Mouse (Mus musculus) heart, adult 18-20 months (tissue): ENCODE results near the gene Naa38. TPM values are rescaled to one million over a fixed set of nuclear protein-coding genes. Genes with fewer than 3 reads are reported as not detected.

ENCODE experiments used
- DNase-seq, 2 experiments: peaks; one replicate each; pipeline ENCODE4 v3.0.0; 2021 to 2022; ENCODE audit warnings: mixed read lengths in 1 of 2
- long read RNA-seq, 2 experiments: library from polyadenylated mRNA; stranded (forward); transcript quantifications; one replicate each; pipeline ENCODE4 v2.0.0; 2021
- total RNA-seq, 2 experiments: library from RNA; stranded (reverse); gene quantifications; 2 replicates each; pipeline ENCODE4 v1.2.3; 2021

Gene Naa38
- total RNA-seq, result 100 to 1,000 TPM; 112 to 118 TPM
- long read RNA-seq, experiment 1, transcript Naa38-204 (3 exons, 671 nt), result major isoform, 45 of 70 reads
- long read RNA-seq, experiment 1, transcript Naa38-202 (2 exons, 404 nt), result minor isoform, 23 of 70 reads
- long read RNA-seq, experiment 1, partial matches to known transcripts, result 1 of 70 reads
- long read RNA-seq, experiment 1, other reads (novel, unspliced or antisense), result 1 of 70 reads
- long read RNA-seq, experiment 2, transcript Naa38-204 (3 exons, 671 nt), result major isoform, 37 of 72 reads
- long read RNA-seq, experiment 2, transcript Naa38-202 (2 exons, 404 nt), result minor isoform, 35 of 72 reads
- long read RNA-seq, experiment 2, partial matches to known transcripts, result 0 of 72 reads
- long read RNA-seq, experiment 2, other reads (novel, unspliced or antisense), result 0 of 72 reads

DNA sequence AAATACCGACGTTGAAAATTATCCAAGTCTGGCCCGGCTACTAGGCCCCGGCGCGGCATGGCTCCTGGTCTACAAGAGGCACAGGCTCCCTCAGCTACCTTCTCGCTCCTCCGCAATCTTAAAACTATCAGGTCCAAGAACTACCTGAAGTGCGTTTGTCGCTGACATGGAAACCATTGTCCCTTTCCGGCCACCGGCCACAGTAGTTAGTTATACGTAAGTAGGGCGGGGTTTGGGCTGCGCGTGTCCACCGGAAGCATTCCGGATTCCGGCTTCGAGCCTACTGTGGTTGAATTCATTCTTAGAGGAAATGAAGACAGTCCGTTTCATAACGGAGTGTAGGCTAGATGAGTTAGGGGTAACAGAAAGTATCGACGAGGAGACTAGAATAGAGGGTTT lies at the start of gene Naa38, which contains the start of gene Cyb5d1:
Gene Naa38 (plus strand): TSS at position 253 of the 399 bp plus-strand sequence.
Gene Cyb5d1 (minus strand): TSS at position 397 of the 399 bp plus-strand sequence.
- peak; percentile 94 to 95 for DNase-seq

DNA sequence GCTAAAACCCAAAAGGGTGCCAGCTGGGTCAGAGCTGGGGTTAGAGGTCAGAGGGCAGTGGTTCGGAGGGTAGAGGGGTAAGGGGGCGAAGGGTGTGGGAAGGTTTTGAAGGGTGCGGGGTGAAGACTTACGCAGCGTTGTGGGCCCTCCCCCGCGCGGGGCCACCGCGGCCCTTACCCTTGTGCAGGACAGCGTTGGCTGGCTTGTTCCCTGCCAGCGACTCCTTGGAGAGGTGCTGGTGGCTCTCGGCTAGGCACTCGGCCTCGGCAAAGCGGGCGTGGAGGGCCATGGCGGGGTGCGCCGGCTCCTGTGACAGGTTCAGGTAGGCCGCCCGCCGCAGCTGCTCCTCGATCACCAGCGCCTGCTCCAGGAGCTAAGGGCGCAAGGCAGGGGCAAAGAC lies 48.8 kb upstream of the Naa38 start:
- DNase-seq, result no peak

DNA sequence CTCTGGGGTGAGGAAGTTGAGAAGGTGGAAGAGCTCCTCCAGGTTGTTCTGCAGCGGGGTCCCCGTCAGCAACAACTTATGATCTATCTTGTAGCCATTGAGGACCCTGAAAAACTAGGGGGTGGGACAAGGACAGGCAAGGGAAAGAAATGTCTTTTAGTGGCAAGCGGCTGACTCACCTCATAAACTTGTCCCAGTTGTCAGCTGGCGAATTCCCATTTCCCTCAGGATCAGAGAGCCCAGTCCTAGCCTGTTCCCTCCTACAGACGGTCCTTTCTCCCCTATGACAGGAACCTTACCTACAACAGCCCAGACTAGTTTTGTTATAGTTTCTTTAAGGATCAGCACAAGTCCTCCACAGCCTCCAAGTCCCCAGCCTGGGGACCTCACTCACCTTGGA lies 38.7 kb upstream of the Naa38 start:
- no peak for DNase-seq

DNA sequence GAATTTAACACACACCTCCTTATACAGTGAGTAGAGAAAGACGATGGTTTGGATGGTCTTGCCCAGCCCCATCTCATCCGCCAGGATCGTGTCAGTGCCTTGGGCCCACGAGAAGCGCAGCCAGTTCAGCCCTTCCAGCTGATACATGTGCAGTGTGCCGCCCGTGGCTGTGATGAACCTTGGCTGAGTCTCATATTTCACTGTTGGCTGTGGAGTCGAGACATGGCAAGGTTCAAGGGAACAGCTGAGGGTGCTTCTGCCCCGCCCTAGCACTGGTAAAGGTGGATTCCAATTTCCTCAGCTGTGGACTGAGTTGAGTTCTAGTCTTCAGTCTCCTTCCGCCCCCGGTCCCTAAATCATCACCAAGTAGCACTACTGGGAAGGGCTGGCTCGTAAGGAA lies 37.6 kb upstream of the Naa38 start:
- DNase-seq, result no peak

DNA sequence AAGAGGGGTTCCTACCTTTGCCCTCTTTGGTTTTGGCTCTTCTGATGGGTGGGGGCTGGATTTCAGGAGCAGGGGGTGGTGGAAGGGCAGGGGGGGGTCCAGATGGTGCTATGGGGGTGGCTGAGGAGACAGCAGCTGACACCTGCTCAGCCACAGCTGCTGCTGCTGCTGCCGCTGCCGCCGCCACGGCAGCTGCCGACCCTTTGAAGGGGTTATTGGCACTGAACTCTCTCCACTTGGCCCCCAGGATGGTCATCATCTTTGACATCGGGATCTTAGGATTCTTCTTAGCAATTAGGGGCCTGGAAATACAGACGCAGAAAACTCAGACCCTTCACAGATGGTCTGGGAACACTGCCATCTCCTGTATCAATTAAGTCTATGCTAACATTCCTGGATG lies 33.3 kb upstream of the Naa38 start:
- no peak for DNase-seq

DNA sequence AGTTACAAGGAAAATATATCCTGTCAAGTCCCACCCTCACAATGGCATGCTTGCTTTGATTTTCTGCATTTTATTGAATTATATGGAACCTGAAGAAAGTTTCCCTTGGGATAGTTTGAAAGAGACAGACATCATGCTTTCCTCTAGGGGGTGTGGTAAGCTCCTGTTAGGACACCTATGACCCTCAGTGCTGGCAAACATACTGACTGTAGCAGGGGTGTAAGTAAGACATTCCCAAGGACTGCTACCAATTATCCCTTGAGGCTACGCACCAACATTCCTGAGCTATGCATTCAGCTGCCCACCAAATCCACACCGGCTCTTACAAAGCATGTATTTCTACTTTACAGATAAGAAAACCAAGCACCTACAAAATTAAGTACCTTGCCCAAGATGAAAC lies 32.8 kb upstream of the Naa38 start:
- no peak for DNase-seq

DNA sequence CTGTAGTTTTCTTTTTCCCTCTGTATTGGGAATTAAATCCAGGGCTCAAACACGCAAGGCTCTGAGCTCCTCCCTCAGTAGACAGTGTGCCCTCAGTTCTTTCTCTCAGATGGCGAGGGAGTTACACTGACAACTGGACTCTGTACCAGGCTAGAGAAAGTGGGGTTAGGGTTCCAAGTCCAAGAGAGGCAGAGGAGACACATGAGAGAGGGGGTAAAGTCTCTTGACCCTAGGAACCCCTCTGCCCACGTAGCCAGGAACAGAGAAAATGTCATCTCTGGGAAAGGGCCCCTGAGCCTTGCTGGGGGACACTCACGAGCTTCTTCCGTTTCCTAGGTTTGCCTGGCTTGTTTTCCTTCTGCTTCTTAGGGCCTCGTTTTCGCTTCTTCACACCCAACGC lies 30.9 kb upstream of the Naa38 start:
- DNase-seq, result no peak

DNA sequence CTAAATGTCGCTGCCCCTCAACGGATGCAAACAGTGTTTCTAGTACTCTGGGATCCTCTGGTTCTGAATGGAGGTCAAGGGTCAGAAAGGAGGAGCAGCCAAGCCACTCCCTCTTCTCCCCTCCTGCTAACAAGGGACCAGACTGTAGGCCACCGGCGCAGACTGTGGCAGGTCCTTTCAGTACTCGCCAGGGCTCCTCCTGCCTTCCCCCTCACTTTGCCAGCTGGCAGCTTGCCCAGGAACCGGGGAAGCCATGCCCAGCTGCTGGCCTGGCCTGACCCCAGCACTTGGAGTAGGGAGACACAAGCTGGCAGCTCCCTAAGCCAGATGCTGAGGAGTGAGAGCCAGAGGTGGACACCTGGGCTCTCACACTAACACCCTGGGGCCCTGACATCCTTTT lies 30.4 kb upstream of the Naa38 start:
- peak; percentile 96 for DNase-seq

DNA sequence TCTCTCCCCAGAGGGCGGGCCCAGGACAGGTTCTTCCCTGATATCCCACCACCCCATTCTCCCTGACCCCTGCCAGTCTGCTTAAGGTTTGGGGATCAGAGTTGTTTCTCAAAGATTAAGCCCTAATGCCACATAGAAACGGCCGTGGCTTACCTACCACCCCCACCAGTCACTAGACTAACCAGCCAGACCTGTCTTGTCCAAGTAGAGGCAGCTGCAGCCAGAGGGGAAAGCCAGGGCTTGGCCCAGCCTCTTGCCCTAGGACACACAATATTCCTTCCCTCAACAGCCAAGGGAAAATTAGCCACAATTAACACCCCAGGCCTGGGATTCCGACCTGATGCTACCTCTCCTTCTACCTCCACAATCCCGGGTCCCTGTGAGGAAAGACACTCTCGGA lies 29.6 kb upstream of the Naa38 start:
- no peak for DNase-seq

DNA sequence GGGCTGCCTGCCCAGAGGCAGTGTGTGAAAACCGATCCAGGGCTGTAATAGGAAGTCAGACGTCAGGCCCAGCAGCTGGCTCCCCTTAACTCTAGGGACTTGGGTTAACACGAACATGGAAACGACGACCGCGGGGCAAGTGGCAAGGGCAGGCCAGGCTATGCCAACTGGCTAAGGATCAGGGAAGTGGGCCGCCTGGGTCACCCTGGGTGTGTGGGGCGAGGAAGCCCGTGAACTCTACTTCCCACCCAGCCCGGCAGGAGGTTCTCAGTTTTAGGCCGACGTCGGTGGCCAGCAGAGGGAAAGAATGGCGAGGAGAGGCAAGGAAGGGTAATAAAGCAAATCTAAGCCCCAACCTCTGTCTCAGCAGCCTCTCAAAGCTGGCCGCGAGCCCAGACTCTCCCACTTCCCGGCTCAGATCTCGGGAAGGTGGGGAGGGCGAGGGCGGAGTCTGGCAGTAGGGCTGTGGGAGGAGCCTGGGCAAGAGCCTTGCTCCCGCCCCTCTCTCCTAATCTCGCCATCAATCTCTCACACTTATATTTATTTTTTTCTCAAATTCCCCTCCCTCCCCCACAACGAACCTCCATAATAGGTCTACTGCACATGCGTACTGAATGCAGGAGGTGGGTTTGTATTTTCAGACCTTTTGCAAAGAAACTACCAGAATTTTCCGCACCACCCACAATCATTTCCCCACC lies 29.0 kb upstream of the Naa38 start:
- peak; percentile 95 to 96 for DNase-seq

DNA sequence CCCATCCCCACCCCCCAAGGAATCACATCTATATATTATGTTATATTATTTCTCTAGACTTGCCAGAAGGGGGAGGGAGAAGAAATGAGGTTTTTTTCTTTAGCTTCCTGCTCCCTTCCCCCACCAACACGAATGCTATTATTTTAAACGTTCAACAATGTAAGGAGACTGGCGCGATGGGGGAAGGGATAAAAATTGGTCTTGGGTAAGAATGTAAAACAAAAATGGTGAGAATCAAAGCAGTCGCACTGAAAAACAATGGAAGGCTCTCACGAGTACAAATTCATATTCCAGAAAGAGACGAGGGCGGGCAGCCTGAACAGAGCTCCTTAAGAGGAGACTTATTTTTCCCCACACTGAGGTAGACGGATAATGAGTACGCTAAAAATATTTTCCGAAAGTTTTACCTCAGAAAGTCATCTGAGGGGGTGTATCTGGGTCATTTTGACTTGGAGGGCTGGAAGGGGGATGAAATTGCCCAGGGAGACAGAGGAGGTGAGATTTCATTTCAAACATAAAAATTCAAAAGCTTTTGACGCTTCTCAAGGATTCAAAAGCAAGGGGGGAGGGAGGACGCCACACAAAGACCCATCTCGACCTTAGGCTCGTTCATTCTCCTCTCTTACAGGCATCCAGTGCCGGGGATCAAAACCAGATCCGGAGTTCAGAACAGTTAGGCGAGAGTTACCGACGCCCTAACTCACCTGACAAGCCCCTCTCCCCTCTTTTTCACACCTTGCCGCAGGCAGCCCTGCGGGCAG lies 28.3 kb upstream of the Naa38 start:
- peak; percentile 9 to 60 for DNase-seq

DNA sequence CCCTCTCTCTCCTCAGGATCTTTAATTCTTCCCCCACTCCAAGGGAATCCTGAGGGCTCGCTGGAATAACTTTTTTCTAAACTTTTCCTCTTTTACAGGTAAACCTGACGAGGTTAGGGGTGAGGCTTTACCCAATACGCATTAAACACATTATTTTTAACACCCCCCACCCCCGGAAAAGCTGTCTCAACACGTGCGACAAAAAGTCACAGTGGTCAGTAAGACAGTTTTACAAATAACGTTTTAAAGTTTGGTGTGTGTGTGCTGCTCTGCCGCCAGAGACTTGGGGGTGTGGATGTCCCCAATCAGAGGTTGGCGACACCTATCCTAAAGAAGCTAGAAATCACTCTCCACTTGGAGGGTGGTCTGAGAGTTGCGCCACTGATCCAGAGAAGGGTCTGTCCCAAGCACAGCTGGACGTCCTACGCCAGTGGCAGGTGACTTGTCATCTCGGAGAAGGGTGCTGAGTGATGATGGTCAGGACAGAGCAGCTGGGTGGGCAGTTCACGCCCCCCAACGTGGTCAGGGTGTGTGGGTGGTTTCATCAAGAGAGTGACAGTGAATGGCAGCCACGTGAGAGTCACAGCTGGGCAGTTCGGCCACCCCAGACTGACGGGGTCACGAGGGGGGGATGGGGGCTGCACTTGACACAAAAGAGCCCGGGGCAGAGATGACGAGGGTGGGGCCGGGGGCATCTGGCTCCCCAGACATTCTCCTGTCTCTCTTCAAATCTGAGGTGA lies 27.5 kb upstream of the Naa38 start:
- peak; percentile 38 to 55 for DNase-seq

DNA sequence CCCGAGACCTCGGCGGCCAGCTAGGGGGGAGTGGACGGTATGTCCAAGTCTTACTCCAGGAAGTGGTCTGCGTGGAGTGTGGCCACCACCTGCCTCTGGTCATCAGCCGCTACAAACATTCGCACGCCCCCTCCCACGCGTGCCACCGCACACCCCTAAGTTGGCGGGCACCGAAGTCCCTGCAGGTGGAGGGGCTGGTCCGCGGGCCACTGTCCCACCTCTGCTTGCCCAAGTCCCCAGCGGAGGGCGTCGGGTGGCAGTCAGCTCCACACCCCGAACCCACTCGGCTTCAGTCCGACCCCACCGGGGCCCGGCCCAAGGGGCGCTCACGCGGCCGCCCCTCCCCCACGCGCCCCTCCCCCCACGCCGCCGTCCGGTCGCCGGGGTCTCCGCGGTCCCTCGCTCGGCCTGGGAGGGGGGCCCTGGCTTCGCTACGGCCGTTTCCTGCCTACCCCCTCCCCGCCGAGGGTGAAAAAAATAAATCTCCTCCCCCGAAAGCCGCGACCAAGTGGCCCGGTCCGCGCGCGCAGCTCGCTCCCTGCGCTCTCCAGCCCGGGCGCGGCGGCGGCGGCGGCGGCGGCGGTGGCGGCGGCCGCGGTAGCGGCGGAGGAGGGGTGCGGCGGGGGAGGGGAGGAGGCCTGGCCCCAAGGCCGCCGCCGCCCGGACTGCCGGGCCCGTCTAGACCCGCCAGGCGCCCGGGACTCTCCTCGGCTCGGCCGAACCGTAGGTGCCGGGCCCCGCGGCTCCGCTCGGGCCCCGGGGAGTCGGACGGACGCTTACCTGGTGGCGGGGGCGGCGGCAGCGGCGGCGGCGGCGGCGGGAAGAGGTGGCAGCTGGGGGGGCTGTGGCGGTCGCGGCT lies 26.7 kb upstream of the Naa38 start:
- DNase-seq, result peak; percentile 40 to 57

DNA sequence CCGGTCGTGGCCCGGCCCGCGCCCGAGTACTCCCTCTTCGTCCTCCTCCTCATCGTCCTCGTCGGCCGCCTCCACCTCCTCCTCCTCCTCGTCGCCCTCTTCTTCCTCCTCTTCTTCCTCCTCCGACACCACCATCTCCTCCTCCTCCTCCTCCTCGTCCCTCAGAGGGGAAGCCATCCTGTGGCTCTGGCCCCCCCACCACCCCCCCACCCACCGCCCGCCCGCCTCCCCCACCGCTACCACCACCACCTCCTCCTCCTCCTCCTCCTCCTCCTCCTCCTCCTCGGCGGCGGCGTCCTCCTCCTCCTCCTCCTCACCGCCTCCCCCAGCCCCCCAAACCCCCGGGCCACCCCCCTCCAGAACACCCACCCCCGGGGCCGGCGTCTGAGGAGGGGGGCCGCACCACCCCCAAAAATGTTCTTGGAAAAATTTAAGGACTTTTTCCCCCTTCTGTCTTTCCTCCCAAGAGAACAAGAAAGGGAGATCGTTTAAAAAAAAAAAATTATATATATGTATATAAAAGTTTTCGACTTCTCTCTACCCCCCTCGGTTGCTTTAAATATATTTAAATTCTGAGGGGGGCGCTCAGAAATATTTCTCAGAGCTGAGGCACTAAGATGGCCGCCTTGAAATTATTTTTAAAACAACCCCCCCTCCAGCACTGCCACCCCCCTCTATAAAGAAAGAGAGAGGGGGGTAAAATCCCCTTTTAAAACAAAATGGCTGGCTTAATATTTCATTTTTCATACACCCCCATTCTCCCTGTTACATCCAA lies 25.9 kb upstream of the Naa38 start, which contains the start of gene Chd3:
Gene Chd3 (minus strand): TSS at position 192 of the 775 bp plus-strand sequence.
- no peak for DNase-seq

DNA sequence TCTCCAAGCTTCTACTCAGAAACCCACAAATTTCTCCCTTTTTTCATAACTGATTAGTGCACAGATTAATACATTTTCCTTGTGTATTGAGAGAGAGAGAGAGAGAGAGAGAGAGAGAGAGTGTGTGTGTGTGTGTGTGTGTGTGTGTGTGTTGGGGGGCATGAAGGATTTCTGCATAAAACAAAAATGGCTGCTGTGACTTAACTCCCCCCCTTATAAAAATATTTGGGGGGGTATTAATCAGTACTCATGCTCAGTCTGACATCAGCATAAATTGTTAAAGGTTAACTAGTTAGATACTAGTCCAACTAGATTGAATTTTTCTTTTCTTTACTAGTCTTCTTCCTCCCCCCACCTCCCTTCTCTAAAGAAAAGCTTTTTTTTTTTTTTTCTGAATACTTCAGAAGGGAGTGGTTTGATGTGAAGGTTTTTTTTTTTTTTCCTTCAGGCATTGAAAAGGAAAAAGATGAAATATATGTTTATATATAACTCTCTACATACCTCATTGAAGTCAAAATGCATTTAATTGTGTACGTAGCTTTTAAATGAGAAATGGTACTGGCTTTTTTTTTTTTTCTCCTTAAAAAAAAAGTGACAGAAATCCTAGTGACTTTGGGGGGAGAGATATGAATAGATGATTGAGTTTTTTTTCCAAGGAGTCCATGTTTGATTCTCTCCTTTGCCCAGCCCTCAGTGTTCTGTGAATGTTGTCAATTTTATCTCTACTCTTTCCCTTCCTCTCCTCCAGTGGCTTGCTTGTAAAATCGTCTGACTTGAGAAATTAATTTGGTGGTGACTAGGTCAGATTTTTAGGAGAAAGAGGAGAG lies 25.1 kb upstream of the Naa38 start:
- DNase-seq, result no peak

DNA sequence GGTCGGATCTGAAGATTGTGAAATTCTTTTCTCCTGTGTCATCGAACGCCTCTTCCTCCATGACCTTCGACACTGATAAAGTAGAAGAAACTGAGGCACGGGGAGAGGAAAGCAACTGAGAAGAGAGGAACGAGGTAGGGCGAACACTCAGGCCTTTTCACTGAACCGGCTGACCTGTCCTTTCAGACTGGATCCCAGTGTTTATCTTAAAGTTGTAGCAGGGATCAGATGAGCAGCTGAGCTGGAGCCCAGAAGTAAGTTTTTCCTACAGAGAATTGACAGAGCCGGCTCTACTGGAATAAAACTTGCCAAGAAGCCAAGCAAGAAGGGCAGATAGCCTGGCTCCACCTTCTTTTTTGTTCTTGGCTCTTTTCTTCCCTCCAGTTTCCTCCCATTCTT lies 24.5 kb upstream of the Naa38 start:
- DNase-seq, result peak in 1 of 2 experiments; percentile 16

DNA sequence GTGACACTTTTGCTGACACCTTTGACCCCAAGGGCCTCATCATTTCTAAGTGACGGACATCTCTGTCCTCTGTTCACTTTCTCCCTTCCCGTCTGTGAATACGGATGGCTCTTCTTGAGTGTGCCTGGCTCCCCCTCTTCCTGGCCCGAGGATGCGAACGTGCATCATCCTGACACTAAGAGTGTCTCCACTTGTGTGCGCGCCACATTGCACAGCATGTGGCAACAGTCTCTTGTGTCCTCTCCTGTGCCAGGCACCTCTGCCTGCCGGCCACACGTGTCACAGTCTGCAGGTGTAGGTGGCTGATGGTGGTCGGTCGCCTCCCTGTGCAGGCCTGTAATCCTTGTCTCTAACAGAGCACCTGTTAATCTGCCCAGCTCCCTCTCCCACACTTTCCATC lies 23.7 kb upstream of the Naa38 start:
- DNase-seq, result no peak

DNA sequence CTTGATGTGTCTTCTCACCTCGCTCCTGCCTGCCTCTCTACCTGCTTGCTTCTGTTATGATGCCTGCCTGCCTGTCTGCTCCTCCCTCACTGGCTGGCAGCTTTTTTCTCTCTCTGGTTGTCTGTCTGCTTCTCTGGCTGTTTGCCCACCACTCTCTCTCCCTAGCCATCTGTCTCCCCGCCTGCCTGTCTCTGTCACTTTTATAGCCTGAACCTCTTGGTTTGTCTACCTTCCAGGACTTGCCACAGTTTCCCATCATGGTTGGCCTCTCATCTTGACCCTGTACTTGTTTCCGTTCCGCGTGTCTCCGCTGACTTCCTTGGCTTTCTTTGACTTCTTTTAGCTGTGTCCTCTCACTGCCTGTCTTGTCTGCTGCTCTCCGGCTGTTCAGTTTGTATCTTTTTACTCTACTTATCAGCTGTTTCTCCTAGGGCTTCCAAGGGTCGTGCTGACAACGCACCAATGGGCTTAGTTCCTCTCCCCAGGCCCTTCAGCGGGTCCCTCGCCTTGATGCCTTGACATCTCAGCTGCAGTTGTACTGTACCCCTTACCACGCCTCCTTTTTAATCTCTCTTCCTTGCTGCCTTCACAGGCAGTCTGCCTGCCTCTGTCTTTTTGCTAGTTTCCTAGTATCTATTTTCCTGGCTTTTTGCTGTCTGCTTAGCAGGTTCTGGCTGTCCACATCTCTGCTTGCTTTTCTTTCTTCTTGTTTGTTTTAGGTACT lies 23.1 kb upstream of the Naa38 start:
- DNase-seq, result no peak

DNA sequence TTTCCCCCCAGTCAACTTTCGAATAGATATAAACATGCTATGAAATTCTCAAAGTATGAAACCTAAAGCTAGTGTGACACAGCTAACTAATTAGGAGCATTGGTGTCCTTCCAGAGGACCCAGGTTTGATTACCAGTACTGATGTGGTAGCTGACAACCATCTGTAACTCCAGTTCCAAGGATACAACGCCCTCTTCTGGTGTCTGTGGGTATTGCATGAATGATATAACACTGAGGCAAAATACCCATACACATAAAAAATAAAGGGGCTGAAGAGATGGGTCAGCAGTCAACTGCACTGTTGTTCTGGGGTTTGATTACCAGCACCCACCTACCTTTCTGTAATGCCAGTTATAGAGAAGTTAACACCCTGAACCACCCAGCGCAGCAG lies 22.5 kb upstream of the Naa38 start:
- DNase-seq, result no peak
